In the genomic region with DNA sequence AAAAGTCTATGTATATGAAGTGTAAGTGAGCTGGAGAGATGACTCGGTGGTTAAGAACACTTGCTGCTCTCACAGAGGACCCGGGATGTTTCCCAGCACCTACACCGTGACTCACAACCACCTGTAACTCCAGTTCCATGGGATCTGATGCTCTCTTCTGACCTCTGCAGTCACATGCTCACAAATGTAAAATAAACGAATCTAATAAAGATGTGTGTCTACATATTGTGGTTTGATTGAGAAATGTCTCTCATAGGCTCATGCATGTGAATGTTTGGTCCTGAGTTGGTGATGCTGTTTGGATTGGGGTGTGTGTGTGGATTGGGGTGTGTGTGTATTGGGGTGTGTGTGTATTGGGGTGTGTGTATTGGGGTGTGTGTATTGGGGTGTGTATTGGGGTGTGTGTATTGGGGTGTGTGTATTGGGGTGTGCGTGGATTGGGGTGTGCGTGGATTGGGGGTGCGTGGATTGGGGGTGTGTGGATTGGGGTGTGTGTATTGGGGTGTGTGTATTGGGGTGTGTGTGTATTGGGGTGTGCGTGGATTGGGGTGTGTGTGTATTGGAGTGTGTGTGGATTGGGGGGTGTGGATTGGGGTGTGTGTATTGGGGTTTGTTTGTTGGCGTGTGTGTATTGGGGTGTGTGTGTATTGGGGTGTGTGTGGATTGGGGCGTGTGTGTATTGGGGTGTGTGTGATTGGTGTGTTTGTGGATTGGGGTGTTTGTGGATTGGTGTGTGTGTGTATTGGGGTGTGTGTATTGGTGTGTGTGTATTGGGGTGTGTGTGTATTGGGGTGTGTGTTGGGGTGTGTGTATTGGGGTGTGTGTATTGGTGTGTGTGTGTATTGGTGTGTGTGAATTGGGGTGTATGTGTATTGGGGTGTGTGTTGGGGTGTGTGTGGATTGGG, we compare ENCODE assay signal across 8 mouse cellular contexts. TPM values are rescaled to one million over a fixed set of nuclear protein-coding genes. Genes with fewer than 3 reads are reported as not detected.
DNase-seq lines count a peak whose midpoint lies in the region; ATAC-seq and TF ChIP-seq lines count a peak whose summit lies in the region.
"Had no signal": no experiment of that assay in that cellular context is flagged by ENCODE, and none has a peak within 500 bp of the region (broad histone marks: within the 10 kb centered on the region; RNA-seq: fewer than 3 reads in every experiment).

No protein-coding gene starts in this region.

- H3K4me1 ChIP-seq in lung, embryonic 15.5 days, result no peaks in the 10 kb centered on the region
- H3K4me1 ChIP-seq in embryonic facial prominence, embryonic 15.5 days, result no peaks in the 10 kb centered on the region
- H3K4me1 ChIP-seq in hindbrain, postnatal 0 days (ENCODE audit: insufficient read depth, low read length), result no peaks in the 10 kb centered on the region
- H3K4me1 ChIP-seq in stomach, embryonic 14.5 days (ENCODE audit: control insufficient read depth, insufficient read depth, low read length), result no peaks in the 10 kb centered on the region
- H3K4me1 ChIP-seq: liver, embryonic 13.5 days had no signal

- DNase-seq in lung, postnatal 10 days, result no peak
- DNase-seq in hindbrain, postnatal 0 days (ENCODE audit: low spot score), result peak; percentile 8
- DNase-seq in urinary bladder, postnatal 36 days (ENCODE audit: low spot score in 2 of 2), result no peak
- no peak for DNase-seq in left cerebral cortex, adult 9 months (ENCODE audit: low spot score in 2 of 2)
- DNase-seq: liver, embryonic 13.5 days had no signal

- H3K27ac ChIP-seq in lung, embryonic 15.5 days, result no peak overlapping the region
- H3K27ac ChIP-seq in embryonic facial prominence, embryonic 15.5 days (replicated peaks), result no peak overlapping the region
- H3K27ac ChIP-seq in hindbrain, postnatal 0 days, result no peak overlapping the region
- no peak overlapping the region for H3K27ac ChIP-seq in stomach, embryonic 14.5 days (ENCODE audit: low read length)
- H3K27ac ChIP-seq: liver, embryonic 13.5 days had no signal

- TF ChIP-seq CTCF in hindbrain, postnatal 0 days (IDR thresholded peaks at IDR 0.05; ENCODE audit: low read depth), result no peak

- 57% methylated on average over 10 of the region's 10 CpGs for WGBS in lung, embryonic 15.5 days
- WGBS in embryonic facial prominence, embryonic 15.5 days, result 60% methylated on average over 10 of the region's 10 CpGs
- WGBS in hindbrain, postnatal 0 days, result 69% methylated on average over 10 of the region's 10 CpGs
- WGBS in stomach, embryonic 14.5 days, result 66% methylated on average over 10 of the region's 10 CpGs

- H3K9me3 ChIP-seq in lung, embryonic 15.5 days, result no peaks in the 10 kb centered on the region
- no peaks in the 10 kb centered on the region for H3K9me3 ChIP-seq in embryonic facial prominence, embryonic 15.5 days (replicated peaks)
- no peaks in the 10 kb centered on the region for H3K9me3 ChIP-seq in hindbrain, postnatal 0 days (ENCODE audit: low read length)
- H3K9me3 ChIP-seq in stomach, embryonic 14.5 days (ENCODE audit: control insufficient read depth, low read depth, low read length), result no peaks in the 10 kb centered on the region
- H3K9me3 ChIP-seq: liver, embryonic 13.5 days had no signal

- H3K4me3 ChIP-seq in lung, embryonic 15.5 days, result no peak overlapping the region
- H3K4me3 ChIP-seq in embryonic facial prominence, embryonic 15.5 days (replicated peaks), result no peak overlapping the region
- H3K4me3 ChIP-seq in hindbrain, postnatal 0 days (ENCODE audit: low read length), result no peak overlapping the region
- H3K4me3 ChIP-seq in stomach, embryonic 14.5 days (ENCODE audit: low read depth, low read length), result no peak overlapping the region
- H3K4me3 ChIP-seq: liver, embryonic 13.5 days had no signal

- H3K36me3 ChIP-seq in lung, embryonic 15.5 days, result no peaks in the 10 kb centered on the region
- no peaks in the 10 kb centered on the region for H3K36me3 ChIP-seq in embryonic facial prominence, embryonic 15.5 days
- H3K36me3 ChIP-seq in hindbrain, postnatal 0 days (ENCODE audit: insufficient read depth, low read length), result no peaks in the 10 kb centered on the region
- no peaks in the 10 kb centered on the region for H3K36me3 ChIP-seq in stomach, embryonic 14.5 days (ENCODE audit: control insufficient read depth, insufficient read depth, low read length)
- H3K36me3 ChIP-seq: liver, embryonic 13.5 days had no signal

- peak; percentile 49; the same call in 1 of the 2 replicates for ATAC-seq in lung, embryonic 15.5 days (ENCODE audit: borderline replicate concordance, extremely low read depth, low FRiP score, low TSS enrichment)
- ATAC-seq in embryonic facial prominence, embryonic 15.5 days (ENCODE audit: insufficient number of reproducible peaks, low FRiP score, low TSS enrichment, low read depth), result peak; percentile 81
- peak; percentile 62 for ATAC-seq in hindbrain, postnatal 0 days
- peak; percentile 74; the same call in 1 of the 2 replicates for ATAC-seq in stomach, embryonic 14.5 days (ENCODE audit: insufficient number of reproducible peaks, insufficient read depth, low FRiP score, low read depth)

- no peaks in the 10 kb centered on the region for H3K27me3 ChIP-seq in lung, embryonic 15.5 days
- no peaks in the 10 kb centered on the region for H3K27me3 ChIP-seq in embryonic facial prominence, embryonic 15.5 days
- no peaks in the 10 kb centered on the region for H3K27me3 ChIP-seq in hindbrain, postnatal 0 days (ENCODE audit: insufficient read depth, low read length)
- H3K27me3 ChIP-seq in stomach, embryonic 14.5 days (ENCODE audit: control insufficient read depth, insufficient read depth, low read length), result no peaks in the 10 kb centered on the region
- H3K27me3 ChIP-seq: liver, embryonic 13.5 days had no signal

- no peak overlapping the region for H3K4me2 ChIP-seq in lung, embryonic 15.5 days
- H3K4me2 ChIP-seq in embryonic facial prominence, embryonic 15.5 days (replicated peaks), result no peak overlapping the region
- H3K4me2 ChIP-seq in hindbrain, postnatal 0 days (ENCODE audit: low read depth, low read length), result no peak overlapping the region
- H3K4me2 ChIP-seq in stomach, embryonic 14.5 days (replicated peaks; ENCODE audit: low read depth, low read length), result no peak overlapping the region
- H3K4me2 ChIP-seq: liver, embryonic 13.5 days had no signal

- no peak overlapping the region for H3K9ac ChIP-seq in lung, embryonic 15.5 days
- H3K9ac ChIP-seq in embryonic facial prominence, embryonic 15.5 days, result no peak overlapping the region
- H3K9ac ChIP-seq in hindbrain, postnatal 0 days (replicated peaks; ENCODE audit: low read length), result no peak overlapping the region
- H3K9ac ChIP-seq in stomach, embryonic 14.5 days (replicated peaks; ENCODE audit: low read depth, low read length), result no peak overlapping the region
- H3K9ac ChIP-seq: liver, embryonic 13.5 days had no signal

RNA-seq across cellular contexts. Expression of a gene that starts 46.1 kb away (rescaled TPM):
- polyA plus RNA-seq in lung, embryonic 15.5 days (2015; fragmentation: Nextera tagmentation; extraction: Ambion mirVana), result 21.8 and 22.8 TPM in 2 replicates
- 21.7 and 22.8 TPM in 2 replicates for polyA plus RNA-seq in embryonic facial prominence, embryonic 15.5 days (2015; fragmentation: Nextera tagmentation; extraction: Ambion mirVana)
- total RNA-seq in hindbrain, postnatal 0 days (2014; rRNA removed), result 134 and 142 TPM in 2 replicates
- polyA plus RNA-seq in hindbrain, postnatal 0 days (2015; fragmentation: Nextera tagmentation; extraction: Ambion mirVana), result 55.4 and 64.1 TPM in 2 replicates
- 20.4 and 20.7 TPM in 2 replicates for polyA plus RNA-seq in stomach, embryonic 14.5 days (2014; fragmentation: Nextera tagmentation; extraction: Ambion mirVana)
